Mouse (Mus musculus) stomach, postnatal 0 days (tissue): ENCODE measurements at regions not wholly inside any gene's neighbourhood (a gene's known extent, or its start where the extent isn't known, plus 50 kb on each side); places are given as distances from the start of the nearest gene placed in this dataset.

Experiments used
- CTCF ChIP-seq: IDR thresholded peaks from 2 replicates; pipeline ENCODE4 v1.5.1; 2016; ENCODE audit warnings: antibody characterized with exemption, low read depth, mild to moderate bottlenecking, moderate library complexity
- EP300 ChIP-seq: optimal IDR thresholded peaks from 2 replicates; pipeline ENCODE3; 2016; ENCODE audit warnings: antibody characterized with exemption

DNA sequence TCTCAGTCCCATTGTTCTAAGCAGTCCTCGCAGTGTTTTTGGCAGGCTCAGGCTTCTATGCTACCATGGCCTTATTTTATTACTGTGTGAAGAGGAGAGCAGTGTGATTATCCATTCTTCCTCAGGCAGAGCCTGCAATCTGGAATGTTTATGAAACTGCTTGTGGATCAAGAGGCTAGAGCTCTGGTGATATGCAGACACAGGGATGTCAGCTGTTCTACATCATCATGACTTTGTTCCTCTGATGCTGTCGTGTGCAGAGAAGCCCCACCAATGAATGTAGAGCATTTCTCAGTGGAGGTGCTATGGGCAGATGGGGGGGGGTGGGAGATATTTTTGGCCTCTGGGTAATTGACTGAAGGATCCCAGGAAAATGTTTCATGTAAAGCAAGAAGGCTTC, 1046.6 kb downstream of the Bcl11a start:
- TF ChIP-seq CTCF (no peak), EP300 (no peak)
